Mouse (Mus musculus) left cerebral cortex, adult 11 months (tissue): ENCODE data around the gene Ubqln4.
"Not testable (repeated sequence)": the region's sequence is repeated elsewhere in the genome, so short reads cannot be mapped to it uniquely, and the experiment has no call there.

Experiments used
- DNase-seq: peaks from one replicate; pipeline ENCODE4 v3.0.0; 2022; ENCODE audit warnings: low spot score

Ubqln4 gene

GRCm38 (mm10) chr3:88567892-88568291 is 14.3 kb downstream of the Ubqln4 start:
- DNase-seq: no peak

- no peak for DNase-seq
Observed at GRCm38 (mm10) chr3:88568615-88569014, 15.1 kb downstream of the Ubqln4 start.

- no peak for DNase-seq
Observed at GRCm38 (mm10) chr3:88569093-88569492, 15.5 kb downstream of the Ubqln4 start.

GRCm38 (mm10) chr3:88569694-88570093 is 16.1 kb downstream of the Ubqln4 start:
- no peak for DNase-seq

GRCm38 (mm10) chr3:88570341-88570740 is 16.8 kb downstream of the Ubqln4 start:
- no peak for DNase-seq

- no peak for DNase-seq
Observed at GRCm38 (mm10) chr3:88571856-88572255, 18.3 kb downstream of the Ubqln4 start.

GRCm38 (mm10) chr3:88572835-88573234 is 19.3 kb downstream of the Ubqln4 start:
- DNase-seq: no peak

- DNase-seq: no peak
Observed at GRCm38 (mm10) chr3:88573810-88574209, 20.3 kb downstream of the Ubqln4 start.

GRCm38 (mm10) chr3:88575540-88575939 is 22.0 kb downstream of the Ubqln4 start, which contains the start of gene Ssr2:
TSS of gene Ssr2 (plus strand) at chr3:88575876.
- no peak for DNase-seq

GRCm38 (mm10) chr3:88577846-88578245 is 24.3 kb downstream of the Ubqln4 start:
- not testable (repeated sequence) for DNase-seq

- DNase-seq: no peak
Observed at GRCm38 (mm10) chr3:88578498-88579424, 25.2 kb downstream of the Ubqln4 start.

GRCm38 (mm10) chr3:88579454-88580117 is 26.0 kb downstream of the Ubqln4 start:
- peak; percentile 72 for DNase-seq

GRCm38 (mm10) chr3:88585769-88586168 is 32.2 kb downstream of the Ubqln4 start:
- no peak for DNase-seq

- DNase-seq: no peak
Observed at GRCm38 (mm10) chr3:88586640-88587039, 33.1 kb downstream of the Ubqln4 start.

- DNase-seq: no peak
Observed at GRCm38 (mm10) chr3:88590246-88590645, 36.7 kb downstream of the Ubqln4 start.

GRCm38 (mm10) chr3:88591044-88591443 is 37.5 kb downstream of the Ubqln4 start:
- no peak for DNase-seq

- no peak for DNase-seq
Observed at GRCm38 (mm10) chr3:88591950-88592731, 38.6 kb downstream of the Ubqln4 start.

- DNase-seq: no peak
Observed at GRCm38 (mm10) chr3:88592942-88593576, 39.5 kb downstream of the Ubqln4 start.

- no peak for DNase-seq
Observed at GRCm38 (mm10) chr3:88593893-88594580, 40.5 kb downstream of the Ubqln4 start.

- not testable (repeated sequence) for DNase-seq
Observed at GRCm38 (mm10) chr3:88596547-88596946, 43.0 kb downstream of the Ubqln4 start.

- DNase-seq: no peak
Observed at GRCm38 (mm10) chr3:88602466-88602865, 48.9 kb downstream of the Ubqln4 start.
